Mouse (Mus musculus): ENCODE measurements around the gene Anapc2.

Anapc2 gene

GRCm38 (mm10) chr2:25271827-25272511, at the start of gene Anapc2, which contains the start of gene Ssna1:
TSS of gene Anapc2 (plus strand) at chr2:25272478.
TSS of gene Ssna1 (minus strand) at chr2:25272438.
- in situ Hi-C loops (cut with MboI, MseI) = loop anchor here (5.0 to 25.0 kb wide), 2 partner anchors 60 to 885 kb away; partner anchors contain the start of gene Man1b1

GRCm38 (mm10) chr2:25223681-25224491, 48.4 kb upstream of the Anapc2 start:
- in situ Hi-C loops (cut with MboI, MseI) = no loop called here

GRCm38 (mm10) chr2:25224492-25224765, 47.8 kb upstream of the Anapc2 start, which contains the start of gene Tubb4b:
TSS of gene Tubb4b (minus strand) at chr2:25224702.
- in situ Hi-C loops (cut with MboI, MseI) = no loop called here

GRCm38 (mm10) chr2:25224766-25225752, 47.2 kb upstream of the Anapc2 start:
- in situ Hi-C loops (cut with MboI, MseI) = loop anchor here (5.0 kb wide), 1 partner anchor 33 kb away; no protein-coding TSS in a partner anchor

GRCm38 (mm10) chr2:25225811-25226379, 46.4 kb upstream of the Anapc2 start:
- in situ Hi-C loops (cut with MboI, MseI) = loop anchor here (5.0 kb wide), 1 partner anchor 34 kb away; no protein-coding TSS in a partner anchor

- in situ Hi-C loops (cut with MboI, MseI) = loop anchor here (5.0 kb wide), 1 partner anchor 35 kb away; no protein-coding TSS in a partner anchor
These were observed 45.4 kb upstream of the Anapc2 start for GRCm38 (mm10) chr2:25226864-25227263.

GRCm38 (mm10) chr2:25227406-25227805, 44.9 kb upstream of the Anapc2 start:
- in situ Hi-C loops (cut with MboI, MseI) = loop anchor here (5.0 kb wide), 1 partner anchor 35 kb away; no protein-coding TSS in a partner anchor

- in situ Hi-C loops (cut with MboI, MseI) = loop anchor here (5.0 kb wide), 1 partner anchor 36 kb away; no protein-coding TSS in a partner anchor
These were observed 43.8 kb upstream of the Anapc2 start for GRCm38 (mm10) chr2:25228431-25228889.

GRCm38 (mm10) chr2:25228995-25229530, 43.2 kb upstream of the Anapc2 start:
- in situ Hi-C loops (cut with MboI, MseI) = loop anchor here (5.0 kb wide), 1 partner anchor 37 kb away; no protein-coding TSS in a partner anchor

- in situ Hi-C loops (cut with MboI, MseI) = loop anchor here (5.0 kb wide), 1 partner anchor 37 kb away; no protein-coding TSS in a partner anchor
These were observed 42.7 kb upstream of the Anapc2 start for GRCm38 (mm10) chr2:25229582-25229981.

GRCm38 (mm10) chr2:25230581-25230980, 41.7 kb upstream of the Anapc2 start:
- in situ Hi-C loops (cut with MboI, MseI) = no loop called here

- in situ Hi-C loops (cut with MboI, MseI) = no loop called here
These were observed 41.2 kb upstream of the Anapc2 start for GRCm38 (mm10) chr2:25231038-25231437.

GRCm38 (mm10) chr2:25233421-25233820, 38.9 kb upstream of the Anapc2 start:
- in situ Hi-C loops (cut with MboI, MseI) = no loop called here

- in situ Hi-C loops (cut with MboI, MseI) = no loop called here
These were observed 38.2 kb upstream of the Anapc2 start, which contains the start of gene Slc34a3 for GRCm38 (mm10) chr2:25234050-25234449. TSS of gene Slc34a3 (minus strand) at chr2:25234364.

- in situ Hi-C loops (cut with MboI, MseI) = no loop called here
These were observed 37.6 kb upstream of the Anapc2 start for GRCm38 (mm10) chr2:25234551-25235220.

- in situ Hi-C loops (cut with MboI, MseI) = no loop called here
These were observed 35.7 kb upstream of the Anapc2 start, which contains the start of gene Rnf224 for GRCm38 (mm10) chr2:25236614-25237013. TSS of gene Rnf224 (minus strand) at chr2:25236787.

- in situ Hi-C loops (cut with MboI, MseI) = no loop called here
These were observed 34.8 kb upstream of the Anapc2 start for GRCm38 (mm10) chr2:25237522-25237921.

- in situ Hi-C loops (cut with MboI, MseI) = no loop called here
These were observed 34.2 kb upstream of the Anapc2 start for GRCm38 (mm10) chr2:25238106-25238505.

- in situ Hi-C loops (cut with MboI, MseI) = no loop called here
These were observed 32.5 kb upstream of the Anapc2 start for GRCm38 (mm10) chr2:25239766-25240165.

GRCm38 (mm10) chr2:25240310-25240709, 32.0 kb upstream of the Anapc2 start:
- in situ Hi-C loops (cut with MboI, MseI) = no loop called here

All from T-helper 2 cell (primary cell).